Mouse (Mus musculus) myocyte (in vitro differentiated cells): ENCODE measurements around the gene Comtd1.

Experiments used
- CEBPB ChIP-seq: IDR thresholded peaks from 2 replicates; pipeline ENCODE4 v1.6.1; 2011; ENCODE audit warnings: mild to moderate bottlenecking, moderate library complexity; ENCODE audit not compliant: poor library complexity, insufficient read depth, severe bottlenecking
- E2F4 ChIP-seq: IDR thresholded peaks from one replicate; pipeline ENCODE4 v1.6.1; 2011; ENCODE audit warnings: mild to moderate bottlenecking, control low read depth, moderate library complexity; ENCODE audit not compliant: insufficient read depth
- MAX ChIP-seq: IDR thresholded peaks from one replicate; pipeline ENCODE4 v1.6.1; 2011; ENCODE audit warnings: low read depth, mild to moderate bottlenecking, control low read depth
- MYOD1 ChIP-seq, 3 experiments: IDR thresholded peaks; one replicate each; pipeline ENCODE4 v1.6.1; 2011; ENCODE audit warnings: control low read depth in 2 of 3, low read depth in 2 of 3, mild to moderate bottlenecking in 2 of 3, moderate library complexity in 1 of 3; ENCODE audit not compliant: insufficient read length in 2 of 3, control insufficient read depth in 1 of 3
- MYOG ChIP-seq, 3 experiments: IDR thresholded peaks; one replicate each; pipeline ENCODE4 v1.6.1; 2011; ENCODE audit warnings: control low read depth in 2 of 3, low read depth in 2 of 3, mild to moderate bottlenecking in 2 of 3; ENCODE audit not compliant: insufficient read length in 2 of 3, control insufficient read depth in 1 of 3, insufficient read depth in 1 of 3
- POLR2A ChIP-seq: IDR thresholded peaks from one replicate; pipeline ENCODE4 v1.6.1; 2011; ENCODE audit warnings: low read depth, mild to moderate bottlenecking, control low read depth, moderate library complexity; ENCODE audit not compliant: insufficient read length
- POLR2AphosphoS2 ChIP-seq: IDR thresholded peaks from one replicate; pipeline ENCODE4 v1.6.1; 2011; ENCODE audit warnings: low read depth, control low read depth; ENCODE audit not compliant: insufficient read length
- REST ChIP-seq: IDR thresholded peaks from one replicate; pipeline ENCODE4 v1.6.1; 2011; ENCODE audit warnings: mild to moderate bottlenecking, control low read depth, moderate library complexity; ENCODE audit not compliant: insufficient read depth, insufficient read length
- SRF ChIP-seq: IDR thresholded peaks from one replicate; pipeline ENCODE4 v1.6.1; 2011; ENCODE audit warnings: low read depth; ENCODE audit not compliant: control insufficient read depth, insufficient read length
- TCF12 ChIP-seq: IDR thresholded peaks from one replicate; pipeline ENCODE4 v1.6.1; 2011; ENCODE audit warnings: mild to moderate bottlenecking, control low read depth; ENCODE audit not compliant: poor library complexity, insufficient read depth, severe bottlenecking
- TCF3 ChIP-seq: IDR thresholded peaks from one replicate; pipeline ENCODE4 v1.6.1; 2011; ENCODE audit warnings: low read depth, control low read depth; ENCODE audit not compliant: insufficient read length
- USF1 ChIP-seq: IDR thresholded peaks from one replicate; pipeline ENCODE4 v1.6.1; 2011; ENCODE audit warnings: low read depth, mild to moderate bottlenecking, control low read depth, moderate library complexity

DNA sequence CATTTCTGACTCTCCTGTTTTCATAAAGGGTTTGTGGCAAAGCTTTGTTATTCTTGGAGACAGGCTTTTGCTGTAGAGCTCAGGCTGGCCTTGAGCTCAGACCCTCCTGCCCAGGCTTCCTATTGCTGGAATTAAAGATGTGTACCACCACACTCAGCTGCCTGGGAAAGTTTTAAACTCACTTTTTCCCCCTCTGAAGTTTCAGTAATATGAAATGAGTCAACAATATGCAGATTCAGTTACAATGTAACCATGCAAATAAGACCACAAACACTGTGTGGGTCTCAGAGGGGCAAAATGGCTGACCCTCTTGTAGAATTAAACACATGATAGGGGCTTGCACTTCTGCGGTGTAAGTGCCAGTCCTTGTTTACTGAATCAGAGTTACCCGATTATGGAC, 42.6 kb downstream of the Comtd1 start:
- no peak for TF ChIP-seq MAX
- TF ChIP-seq POLR2A = no peak
- no peak for TF ChIP-seq MYOD1 (IDR thresholded peaks at IDR 0.05; ENCODE audit: control insufficient read depth in 1 of 3, insufficient read length in 2 of 3, low read depth in 2 of 3)
- TF ChIP-seq TCF12 = no peak
- TF ChIP-seq POLR2AphosphoS2 = no peak
- TF ChIP-seq E2F4 = no peak
- no peak for TF ChIP-seq USF1
- TF ChIP-seq MYOG (IDR thresholded peaks at IDR 0.05; ENCODE audit: control insufficient read depth in 1 of 3, insufficient read depth in 1 of 3, insufficient read length in 2 of 3, low read depth in 2 of 3) = no peak
- TF ChIP-seq CEBPB = no peak
- TF ChIP-seq SRF = no peak
- no peak for TF ChIP-seq REST
- no peak for TF ChIP-seq TCF3
